30 mouse cellular contexts compared by ENCODE assay signal in the genomic region with DNA sequence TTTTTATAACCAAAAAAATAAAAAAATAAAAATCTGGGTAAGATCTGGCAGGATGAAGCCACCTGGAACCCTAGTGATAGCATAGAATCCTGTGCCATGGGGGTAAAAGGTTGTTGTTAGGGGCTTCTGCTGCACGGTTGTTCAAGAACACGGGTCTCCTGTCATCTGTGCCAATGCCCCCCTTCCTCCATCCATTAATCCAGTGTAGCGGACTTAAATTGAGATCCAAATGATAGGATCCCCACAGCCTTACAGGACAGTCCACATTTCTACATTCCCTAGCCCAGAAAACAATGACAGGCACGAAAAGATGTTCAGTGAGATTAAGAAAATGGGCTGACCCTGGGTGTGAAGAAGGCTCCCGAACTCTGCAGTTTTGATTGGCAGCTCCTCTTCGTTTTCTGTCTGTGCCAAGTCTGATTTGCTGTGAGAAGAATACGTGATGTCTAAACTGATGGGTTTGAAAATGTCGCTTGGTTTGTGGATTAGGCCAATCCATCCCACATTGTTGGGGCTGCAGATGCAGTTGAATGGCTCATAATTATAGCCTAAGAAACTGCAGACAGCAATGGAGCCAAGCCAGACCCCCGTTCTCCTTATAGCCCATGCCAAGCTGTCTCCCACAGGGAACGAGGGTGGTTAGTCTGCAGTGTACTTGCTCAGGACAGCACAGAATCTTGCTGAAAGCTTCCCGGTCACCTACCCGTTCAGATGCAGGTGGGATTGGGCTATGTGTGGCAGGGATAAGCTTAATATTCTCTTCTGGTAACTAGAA. TPM values are rescaled to one million over a fixed set of nuclear protein-coding genes. Genes with fewer than 3 reads are reported as not detected.
DNase-seq lines count a peak whose midpoint lies in the region; ATAC-seq and TF ChIP-seq lines count a peak whose summit lies in the region.
"Had no signal": no experiment of that assay in that cellular context is flagged by ENCODE, and none has a peak within 500 bp of the region (broad histone marks: within the 10 kb centered on the region; RNA-seq: fewer than 3 reads in every experiment).

No protein-coding gene starts in this region.

- no peak for DNase-seq in forebrain, embryonic 10.5 days (ENCODE audit: extremely low spot score, low spot score)
- DNase-seq in intestine, embryonic 14.5 days (ENCODE audit: low spot score): peak; percentile 35
- peak; percentile 86 for DNase-seq in brain, embryonic 14.5 days (ENCODE audit: low read depth)
- peak; percentile 75 for DNase-seq in forebrain, embryonic 14.5 days (ENCODE audit: low spot score)
- no peak for DNase-seq in ovary, adult 18-20 months (ENCODE audit: low spot score)
- DNase-seq: adrenal gland, postnatal 14 days; cerebellum, adult 2 months; cerebellum, postnatal 25 days; gastrocnemius, postnatal 10 days; heart, adult 18-20 months; heart, postnatal 36 days; kidney, adult 11 months; kidney, postnatal 36 days; liver, embryonic 13.5 days; lung, adult 18-20 months; lung, postnatal 4 days; right cerebral cortex, postnatal 25 days; thymus, adult 18-20 months; thymus, postnatal 36 days had no signal

- no peaks in the 10 kb centered on the region for H3K36me3 ChIP-seq in forebrain, embryonic 13.5 days (ENCODE audit: poor library complexity, severe bottlenecking)
- H3K36me3 ChIP-seq in forebrain, embryonic 10.5 days (replicated peaks): no peaks in the 10 kb centered on the region
- no peaks in the 10 kb centered on the region for H3K36me3 ChIP-seq in intestine, embryonic 14.5 days (ENCODE audit: control insufficient read depth, insufficient read depth, low read length)
- no peaks in the 10 kb centered on the region for H3K36me3 ChIP-seq in intestine, embryonic 15.5 days
- H3K36me3 ChIP-seq in forebrain, embryonic 14.5 days (ENCODE audit: control insufficient read depth, insufficient read depth, low read length): no peaks in the 10 kb centered on the region
- H3K36me3 ChIP-seq: hindbrain, embryonic 12.5 days; limb, embryonic 10.5 days; limb, embryonic 15.5 days; liver, embryonic 13.5 days; midbrain, embryonic 13.5 days; neural tube, embryonic 13.5 days had no signal

- peaks cover 27% of the 10 kb centered on the region for H3K4me1 ChIP-seq in forebrain, embryonic 13.5 days
- peaks cover 17% of the 10 kb centered on the region for H3K4me1 ChIP-seq in forebrain, embryonic 10.5 days
- H3K4me1 ChIP-seq in intestine, embryonic 14.5 days (replicated peaks; ENCODE audit: control insufficient read depth, insufficient read depth, low read length): peaks cover 7% of the 10 kb centered on the region; the same call in 1 of the 2 replicates
- no peaks in the 10 kb centered on the region for H3K4me1 ChIP-seq in intestine, embryonic 15.5 days (replicated peaks)
- peaks cover 7% of the 10 kb centered on the region; the same call in 1 of the 2 replicates for H3K4me1 ChIP-seq in forebrain, embryonic 14.5 days (ENCODE audit: control insufficient read depth, insufficient read depth, low read length)

- WGBS in forebrain, embryonic 13.5 days: 43% methylated on average over 12 of the region's 12 CpGs
- WGBS in forebrain, embryonic 10.5 days: 76% methylated on average over 12 of the region's 12 CpGs
- 81% methylated on average over 12 of the region's 12 CpGs for WGBS in intestine, embryonic 14.5 days
- WGBS in intestine, embryonic 15.5 days: 80% methylated on average over 12 of the region's 12 CpGs
- WGBS in forebrain, embryonic 14.5 days: 37% methylated on average over 12 of the region's 12 CpGs

- peak; percentile 19; the same call in 1 of the 2 replicates for ATAC-seq in forebrain, embryonic 13.5 days
- no peak for ATAC-seq in intestine, embryonic 14.5 days (replicated peaks; ENCODE audit: low FRiP score, low TSS enrichment, low read depth)
- ATAC-seq in intestine, embryonic 15.5 days: no peak
- peak; percentile 30; the same call in 1 of the 2 replicates for ATAC-seq in forebrain, embryonic 14.5 days
- ATAC-seq: CD4-positive, CD25-positive, alpha-beta regulatory T cell, adult 4 months; lung, postnatal 0 days; midbrain, embryonic 13.5 days had no signal

- no peak for TF ChIP-seq CTCF in brain, embryonic 14.5 days (IDR thresholded peaks at IDR 0.05; ENCODE audit: borderline replicate concordance, extremely low read depth, insufficient read depth, insufficient read length)

- H3K27ac ChIP-seq in forebrain, embryonic 13.5 days: no peak overlapping the region
- H3K27ac ChIP-seq in forebrain, embryonic 10.5 days: no peak overlapping the region
- no peak overlapping the region for H3K27ac ChIP-seq in intestine, embryonic 14.5 days (ENCODE audit: low read depth)
- H3K27ac ChIP-seq in intestine, embryonic 15.5 days: no peak overlapping the region
- no peak overlapping the region for H3K27ac ChIP-seq in forebrain, embryonic 14.5 days (ENCODE audit: low read depth, low read length)
- H3K27ac ChIP-seq: hindbrain, embryonic 12.5 days; limb, embryonic 10.5 days; limb, embryonic 15.5 days; liver, embryonic 13.5 days; midbrain, embryonic 13.5 days; neural tube, embryonic 13.5 days; stomach, postnatal 0 days had no signal

- no peaks in the 10 kb centered on the region for H3K9me3 ChIP-seq in forebrain, embryonic 13.5 days (replicated peaks)
- H3K9me3 ChIP-seq in forebrain, embryonic 10.5 days: no peaks in the 10 kb centered on the region
- H3K9me3 ChIP-seq in intestine, embryonic 14.5 days (ENCODE audit: control insufficient read depth, low read length): no peaks in the 10 kb centered on the region
- no peaks in the 10 kb centered on the region for H3K9me3 ChIP-seq in intestine, embryonic 15.5 days
- H3K9me3 ChIP-seq in forebrain, embryonic 14.5 days (replicated peaks; ENCODE audit: control insufficient read depth, low read length): no peaks in the 10 kb centered on the region
- H3K9me3 ChIP-seq: hindbrain, embryonic 12.5 days; limb, embryonic 10.5 days; limb, embryonic 15.5 days; liver, embryonic 13.5 days; megakaryocyte, embryonic 14.5 days; midbrain, embryonic 13.5 days; neural tube, embryonic 13.5 days had no signal

- TF ChIP-seq POLR2A in brain, embryonic 14.5 days (IDR thresholded peaks at IDR 0.05; ENCODE audit: borderline replicate concordance, extremely low read depth, insufficient read depth, insufficient read length, poor library complexity, severe bottlenecking): no peak

- no peak overlapping the region for H3K4me3 ChIP-seq in forebrain, embryonic 13.5 days
- no peak overlapping the region for H3K4me3 ChIP-seq in forebrain, embryonic 10.5 days
- no peak overlapping the region for H3K4me3 ChIP-seq in intestine, embryonic 14.5 days (ENCODE audit: low read depth, low read length)
- no peak overlapping the region for H3K4me3 ChIP-seq in intestine, embryonic 15.5 days (replicated peaks)
- H3K4me3 ChIP-seq in forebrain, embryonic 14.5 days (ENCODE audit: low read depth, low read length): no peak overlapping the region
- H3K4me3 ChIP-seq: hindbrain, embryonic 12.5 days; limb, embryonic 10.5 days; limb, embryonic 15.5 days; liver, embryonic 13.5 days; megakaryocyte, embryonic 14.5 days; midbrain, embryonic 13.5 days; neural tube, embryonic 13.5 days had no signal

- peaks cover 97% of the 10 kb centered on the region for H3K27me3 ChIP-seq in forebrain, embryonic 13.5 days
- peaks cover 100% of the 10 kb centered on the region for H3K27me3 ChIP-seq in forebrain, embryonic 10.5 days (ENCODE audit: poor library complexity, severe bottlenecking)
- H3K27me3 ChIP-seq in intestine, embryonic 14.5 days (replicated peaks; ENCODE audit: control insufficient read depth, insufficient read depth, low read length): 0 out of 2 replicates have a peak, but pooled peaks cover 2% of the 10 kb centered on the region
- H3K27me3 ChIP-seq in intestine, embryonic 15.5 days (replicated peaks): no peaks in the 10 kb centered on the region
- H3K27me3 ChIP-seq in forebrain, embryonic 14.5 days (replicated peaks; ENCODE audit: control insufficient read depth, insufficient read depth, low read length): peaks cover 84% of the 10 kb centered on the region
- H3K27me3 ChIP-seq: limb, embryonic 15.5 days had no signal

- no peak overlapping the region for H3K9ac ChIP-seq in forebrain, embryonic 13.5 days
- no peak overlapping the region for H3K9ac ChIP-seq in intestine, embryonic 14.5 days (ENCODE audit: low read length)
- no peak overlapping the region for H3K9ac ChIP-seq in intestine, embryonic 15.5 days
- no peak overlapping the region for H3K9ac ChIP-seq in forebrain, embryonic 14.5 days (ENCODE audit: low read length)
- H3K9ac ChIP-seq: hindbrain, embryonic 12.5 days; limb, embryonic 15.5 days; liver, embryonic 13.5 days; midbrain, embryonic 13.5 days; neural tube, embryonic 13.5 days had no signal

- H3K4me2 ChIP-seq in forebrain, embryonic 13.5 days: no peak overlapping the region
- H3K4me2 ChIP-seq in intestine, embryonic 14.5 days (ENCODE audit: low read length): no peak overlapping the region
- no peak overlapping the region for H3K4me2 ChIP-seq in intestine, embryonic 15.5 days (replicated peaks)
- no peak overlapping the region for H3K4me2 ChIP-seq in forebrain, embryonic 14.5 days (ENCODE audit: low read length)
- H3K4me2 ChIP-seq: hindbrain, embryonic 12.5 days; limb, embryonic 15.5 days; liver, embryonic 13.5 days; midbrain, embryonic 13.5 days; neural tube, embryonic 13.5 days had no signal

RNA-seq across cellular contexts. Expression of a gene that starts 55.3 kb away (rescaled TPM):
- 16.0 and 16.7 TPM in 2 replicates for polyA plus RNA-seq in forebrain, embryonic 13.5 days (2015; fragmentation: Nextera tagmentation; extraction: Ambion mirVana)
- polyA plus RNA-seq in forebrain, embryonic 10.5 days (2016; fragmentation: Nextera tagmentation; extraction: Ambion mirVana): 27.3 and 28.1 TPM in 2 replicates
- polyA plus RNA-seq in intestine, embryonic 14.5 days (2014; fragmentation: Nextera tagmentation; extraction: Ambion mirVana): 46.3 and 51.3 TPM in 2 replicates
- polyA plus RNA-seq in intestine, embryonic 15.5 days (2015; fragmentation: Nextera tagmentation; extraction: Ambion mirVana): 38.5 and 43.0 TPM in 2 replicates
- 10.6 and 15.8 TPM in 2 replicates for polyA plus RNA-seq in brain, embryonic 14.5 days (2012; rRNA removed)
- 14.5 and 18.1 TPM in 2 replicates for polyA plus RNA-seq in forebrain, embryonic 14.5 days (2014; fragmentation: Nextera tagmentation; extraction: Ambion mirVana)

Comparison
In these comparisons a context has a peak if more than half of its experiments do, and no peak if none do; other contexts are left out.
1. DNase-seq: peak in intestine, embryonic 14.5 days (single experiment), brain, embryonic 14.5 days (single experiment) and forebrain, embryonic 14.5 days (single experiment); none in forebrain, embryonic 10.5 days (single experiment) and ovary, adult 18-20 months (single experiment).
2. ATAC-seq: peak in forebrain, embryonic 13.5 days (single experiment) and forebrain, embryonic 14.5 days (single experiment); none in intestine, embryonic 14.5 days (single experiment) and intestine, embryonic 15.5 days (single experiment).